Mouse (Mus musculus): Measurements from ENCODE around the gene Hivep2. TPM values are rescaled to one million over a fixed set of nuclear protein-coding genes. Genes with fewer than 3 reads are reported as not detected.

Hivep2 gene
- polyA plus RNA-seq, 1 experiment = 6.3 TPM

DNA sequence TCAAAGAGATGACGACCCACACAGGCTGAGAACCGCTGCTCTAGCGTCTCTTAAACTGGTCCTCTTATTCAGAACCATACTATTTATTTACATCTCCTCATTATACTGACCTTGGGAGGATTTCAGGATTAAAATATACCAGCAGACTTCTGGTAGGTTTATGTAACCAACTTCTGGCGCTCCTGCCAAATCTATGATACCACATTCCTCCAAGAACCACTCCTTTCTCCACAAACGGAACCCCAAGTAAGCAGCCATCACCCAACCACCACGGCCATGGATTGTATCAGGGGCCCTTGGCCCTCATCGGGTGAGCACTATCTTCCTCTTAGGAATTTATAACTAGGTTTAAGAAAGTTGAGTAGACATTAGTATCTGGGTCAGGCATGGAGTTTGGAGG is 230.9 kb downstream of the Hivep2 start:
- 79% methylated on average over 7 of the region's 7 CpGs for WGBS
- Histone ChIP-seq H3K4me1 (ENCODE audit: control insufficient read depth, insufficient read depth, low read length) (no peaks in the 10 kb centered on the region), H3K27ac (ENCODE audit: control insufficient read depth, insufficient read depth, low read depth, low read length, poor library complexity) (no peak overlapping the region), H3K4me3 (replicated peaks; ENCODE audit: control insufficient read depth, low read depth, low read length) (no peak overlapping the region)
- TF ChIP-seq POLR2A (IDR thresholded peaks at IDR 0.05; ENCODE audit: borderline replicate concordance, control insufficient read depth, low read depth, low read length) = no peak
- no peak for TF ChIP-seq CTCF (IDR thresholded peaks at IDR 0.05; ENCODE audit: control insufficient read depth, insufficient read depth, low read length)

DNA sequence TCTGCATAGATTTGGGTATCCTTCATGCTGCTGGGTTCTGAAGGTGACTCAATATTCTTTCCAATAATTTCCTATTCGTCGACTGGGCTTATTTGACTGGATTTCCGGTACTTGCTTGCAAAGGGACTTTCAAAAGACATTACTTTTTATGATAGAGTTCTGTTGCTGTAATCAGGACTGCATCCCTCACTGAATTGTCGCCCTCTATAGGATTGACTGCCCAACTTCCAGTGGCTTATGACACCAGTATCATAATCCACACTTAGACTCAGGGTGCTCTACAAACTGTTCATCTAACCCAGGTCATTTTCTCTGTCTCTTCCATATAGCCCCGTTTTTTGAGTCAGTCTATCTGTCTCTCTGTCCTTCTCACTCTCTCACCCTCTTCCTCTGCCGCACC is 231.4 kb downstream of the Hivep2 start:
- H3K4me1 ChIP-seq (ENCODE audit: control insufficient read depth, insufficient read depth, low read length) = no peaks in the 10 kb centered on the region
- H3K4me3 ChIP-seq (replicated peaks; ENCODE audit: control insufficient read depth, low read depth, low read length) = no peak overlapping the region
- TF ChIP-seq POLR2A (IDR thresholded peaks at IDR 0.05; ENCODE audit: borderline replicate concordance, control insufficient read depth, low read depth, low read length) = no peak
- no peak for TF ChIP-seq CTCF (IDR thresholded peaks at IDR 0.05; ENCODE audit: control insufficient read depth, insufficient read depth, low read length)
- H3K27ac ChIP-seq (ENCODE audit: control insufficient read depth, insufficient read depth, low read depth, low read length, poor library complexity) = no peak overlapping the region
- 41% methylated on average over 6 of the region's 6 CpGs for WGBS

- 87% methylated on average over 7 of the region's 7 CpGs for WGBS
- TF ChIP-seq POLR2A (IDR thresholded peaks at IDR 0.05; ENCODE audit: borderline replicate concordance, control insufficient read depth, low read depth, low read length) (no peak), CTCF (IDR thresholded peaks at IDR 0.05; ENCODE audit: control insufficient read depth, insufficient read depth, low read length) (no peak)
- Histone ChIP-seq H3K27ac (ENCODE audit: control insufficient read depth, insufficient read depth, low read depth, low read length, poor library complexity) (no peak overlapping the region), H3K4me3 (replicated peaks; ENCODE audit: control insufficient read depth, low read depth, low read length) (no peak overlapping the region), H3K4me1 (ENCODE audit: control insufficient read depth, insufficient read depth, low read length) (no peaks in the 10 kb centered on the region; the same call in 1 of the 2 replicates)
Measured at GRCm38 (mm10) chr10:14199332-14199731, 233.5 kb downstream of the Hivep2 start.

- WGBS = 16% methylated on average over 2 of the region's 2 CpGs
- H3K27ac ChIP-seq (ENCODE audit: control insufficient read depth, insufficient read depth, low read depth, low read length, poor library complexity) = no peak overlapping the region
- TF ChIP-seq POLR2A (IDR thresholded peaks at IDR 0.05; ENCODE audit: borderline replicate concordance, control insufficient read depth, low read depth, low read length) (no peak), CTCF (IDR thresholded peaks at IDR 0.05; ENCODE audit: control insufficient read depth, insufficient read depth, low read length) (no peak)
- H3K4me1 ChIP-seq (ENCODE audit: control insufficient read depth, insufficient read depth, low read length) = no peaks in the 10 kb centered on the region; the same call in 1 of the 2 replicates
- no peak overlapping the region for H3K4me3 ChIP-seq (replicated peaks; ENCODE audit: control insufficient read depth, low read depth, low read length)
Measured at GRCm38 (mm10) chr10:14200310-14200709, 234.4 kb downstream of the Hivep2 start.

Other genes starting within 250 kb of the Hivep2 start
- gene Aig1, start 97.1 kb upstream of the Hivep2 start, polyA plus RNA-seq (2011; ENCODE audit: insufficient read depth, insufficient read length, low replicate concordance, missing spikeins) = 3.2 and 8.5 TPM in 2 replicates